Mouse (Mus musculus) urinary bladder, postnatal 4 days (tissue): Measurements from ENCODE around the gene Ormdl1.
"Not testable (repeated sequence)": the region's sequence is repeated elsewhere in the genome, so short reads cannot be mapped to it uniquely, and the experiment has no call there.

Experiments used
- DNase-seq, 2 experiments: peaks; one replicate each; pipeline ENCODE4 v3.0.0; 2021 to 2022; ENCODE audit warnings: low spot score in 2 of 2

Gene Ormdl1

DNA sequence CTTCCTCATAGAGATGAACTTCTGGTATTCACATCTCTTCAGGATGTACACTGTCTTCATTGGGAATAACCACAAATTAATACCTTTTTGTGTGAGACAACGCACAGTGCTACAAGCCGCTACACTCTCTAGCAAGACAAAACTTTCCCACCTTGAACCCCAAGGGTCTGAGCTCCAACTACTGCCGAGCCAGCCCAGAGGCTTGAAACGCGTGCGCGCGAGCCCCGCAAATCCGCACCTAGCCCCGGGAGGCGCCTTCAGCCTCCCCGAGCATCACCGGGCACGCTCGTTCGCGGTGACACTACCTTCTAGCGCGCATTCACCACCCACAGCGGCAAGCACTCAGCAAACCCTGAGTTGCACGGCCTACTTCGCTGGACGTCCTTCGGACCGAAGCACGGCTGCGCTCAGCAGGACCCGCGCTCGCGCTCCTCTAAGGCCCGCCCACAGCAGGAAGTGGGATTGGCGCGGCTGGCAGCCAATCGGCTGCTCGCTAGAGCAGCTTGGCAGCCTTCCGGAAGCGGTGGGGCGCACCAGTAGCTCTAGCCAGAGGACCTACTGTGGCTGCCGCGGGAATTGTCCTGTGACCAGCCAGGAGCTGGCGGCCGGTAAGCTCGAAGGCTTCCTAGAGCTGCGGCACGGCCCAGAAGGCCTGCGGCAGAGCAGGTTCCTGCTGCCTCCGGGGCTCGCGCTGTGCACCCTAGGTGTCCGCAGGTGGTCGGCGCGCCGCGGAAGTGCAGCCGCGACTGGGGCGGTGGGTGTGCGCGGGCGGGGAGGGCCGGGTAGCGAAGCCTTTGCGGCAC is at the start of gene Ormdl1, which contains the start of the genes Pms1 and Gm28778:
Gene Ormdl1, plus strand, starts transcription at position 515 of the 803 bp plus-strand sequence.
Gene Pms1, minus strand, starts transcription at position 438 of the 803 bp plus-strand sequence.
Gene Gm28778, plus strand, starts transcription at position 531 of the 803 bp plus-strand sequence.
- peak; percentile 89 to 92 for DNase-seq

DNA sequence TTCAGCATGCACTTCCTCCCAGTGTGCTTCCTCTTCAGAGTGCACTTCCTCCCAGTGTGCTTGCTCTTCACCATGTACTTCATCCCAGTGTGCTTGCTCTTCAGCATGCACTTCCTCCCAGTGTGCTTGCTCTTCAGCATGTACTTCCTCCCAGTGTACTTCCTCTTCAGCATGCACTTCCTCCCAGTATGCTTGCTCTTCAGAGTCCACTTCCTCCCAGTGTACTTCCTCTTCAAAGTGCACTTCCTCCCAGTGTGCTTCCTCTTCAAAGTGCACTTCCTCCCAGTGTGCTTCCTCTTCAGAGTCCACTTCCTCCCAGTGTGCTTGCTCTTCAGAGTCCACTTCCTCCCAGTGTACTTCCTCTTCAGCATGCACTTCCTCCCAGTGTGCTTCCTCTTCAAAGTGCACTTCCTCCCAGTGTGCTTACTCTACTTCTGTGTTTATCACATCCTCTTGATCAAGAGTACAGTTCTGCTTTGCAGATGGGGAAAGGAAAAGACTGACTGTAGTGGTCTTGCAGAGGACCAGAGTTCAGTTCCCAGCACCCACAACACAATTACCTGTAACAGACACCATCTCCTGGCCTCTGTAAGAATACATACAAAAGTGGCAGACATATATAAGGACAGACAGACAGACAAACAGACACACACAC is 31.8 kb upstream of the Ormdl1 start:
- not testable (repeated sequence) for DNase-seq

DNA sequence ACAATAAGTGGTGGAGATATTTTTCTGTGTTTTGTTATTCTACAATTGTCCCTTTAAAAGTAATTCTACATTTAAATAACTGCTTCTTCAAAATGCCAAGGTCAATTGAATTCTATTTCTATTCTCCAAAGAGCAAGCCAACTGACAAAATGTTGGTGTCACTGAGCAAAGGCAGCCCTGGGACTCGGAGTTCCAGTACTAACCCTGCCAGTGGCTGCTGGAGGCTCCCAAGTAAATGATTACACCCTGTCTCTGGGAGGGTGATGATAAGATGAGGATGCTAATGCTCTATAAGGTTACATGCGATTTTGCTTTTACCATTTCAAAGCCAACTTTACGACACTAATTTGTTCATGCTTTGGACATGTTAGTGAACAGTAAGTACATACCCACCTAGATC is 27.0 kb upstream of the Ormdl1 start:
- DNase-seq = no peak

DNA sequence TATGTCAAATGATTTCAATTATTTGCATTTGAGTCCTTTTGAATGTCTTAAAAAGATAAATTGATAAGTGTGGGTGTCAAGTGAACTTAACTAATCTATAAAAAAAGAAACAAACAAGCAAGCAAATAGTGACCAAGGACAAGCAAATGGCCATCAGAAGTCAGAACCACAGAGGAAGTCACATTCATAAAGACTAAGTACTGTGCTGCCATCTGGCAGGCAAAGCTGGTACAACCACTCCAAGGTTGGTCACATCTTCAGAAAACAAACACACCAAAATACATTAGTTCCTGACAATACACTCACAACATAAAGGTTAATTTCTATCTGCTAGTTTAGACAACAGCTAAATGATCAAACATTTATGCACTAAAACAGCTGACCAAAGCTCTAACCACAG is 24.2 kb upstream of the Ormdl1 start:
- no peak for DNase-seq

GRCm38 (mm10) chr1:53291197-53291596 is 5.7 kb upstream of the Ormdl1 start:
- no peak for DNase-seq

DNA sequence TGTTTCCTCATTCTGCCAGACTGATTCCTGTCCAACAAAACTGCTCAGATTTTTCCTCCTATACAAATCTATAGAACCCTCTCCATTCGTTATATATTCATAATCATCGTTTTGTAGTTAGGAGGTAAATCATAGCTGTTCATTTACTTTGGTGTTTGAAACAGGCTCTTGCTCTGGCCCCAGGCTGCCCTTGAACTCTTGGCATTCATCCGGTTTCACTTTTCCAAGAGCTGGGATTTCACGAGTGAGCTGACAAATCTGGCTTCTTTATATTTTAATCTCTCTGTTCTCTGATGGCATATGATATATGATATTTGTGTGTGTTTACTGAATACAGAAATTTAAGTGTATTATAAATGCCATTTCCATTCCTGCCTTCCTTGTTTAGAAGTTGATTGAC is 3.6 kb downstream of the Ormdl1 start:
- no peak for DNase-seq

GRCm38 (mm10) chr1:53312989-53313967 is 16.4 kb downstream of the Ormdl1 start, which contains the start of gene Osgepl1:
Gene Osgepl1, plus strand, starts transcription at chr1:53313624.
- peak; percentile 72 to 85 for DNase-seq

GRCm38 (mm10) chr1:53321662-53322344 is 24.9 kb downstream of the Ormdl1 start:
- DNase-seq = no peak

DNA sequence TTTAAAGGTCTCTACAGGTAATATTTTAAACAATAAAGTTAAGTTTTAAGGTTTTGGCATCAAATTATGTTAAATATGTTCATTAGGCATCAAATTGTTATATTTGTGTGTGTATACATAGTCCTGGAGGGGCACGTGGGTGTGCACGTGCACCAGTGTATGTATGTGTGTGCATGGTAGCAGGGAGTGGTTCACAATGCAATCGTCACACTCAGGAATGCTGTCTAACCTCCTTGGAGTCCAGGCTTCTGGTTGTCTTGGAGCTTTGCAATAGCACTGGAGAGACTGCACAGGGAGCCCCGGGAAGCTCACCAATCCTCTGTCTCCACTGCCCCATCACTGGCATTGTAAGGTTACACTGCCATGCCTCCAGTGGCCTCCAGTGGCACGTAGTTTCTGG is 26.4 kb downstream of the Ormdl1 start:
- no peak for DNase-seq

DNA sequence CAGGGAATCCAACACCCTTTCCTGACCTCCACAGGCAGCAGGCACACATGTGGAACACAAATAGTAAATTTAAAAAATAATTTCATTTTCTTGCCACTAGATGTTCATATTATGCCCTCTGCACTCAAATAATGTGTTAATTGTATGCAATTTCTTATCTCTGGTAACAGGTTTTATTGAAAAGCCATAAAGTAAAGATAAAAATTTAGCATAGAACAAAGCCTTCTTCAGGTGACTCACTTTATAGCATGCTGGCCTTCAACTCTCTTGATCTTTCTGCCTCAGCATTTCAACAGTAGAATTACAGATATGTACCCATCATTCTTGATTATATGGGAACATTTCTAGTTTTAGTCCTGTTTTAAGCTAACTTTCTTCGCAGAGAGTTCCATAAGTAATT is 27.4 kb downstream of the Ormdl1 start:
- no peak for DNase-seq

DNA sequence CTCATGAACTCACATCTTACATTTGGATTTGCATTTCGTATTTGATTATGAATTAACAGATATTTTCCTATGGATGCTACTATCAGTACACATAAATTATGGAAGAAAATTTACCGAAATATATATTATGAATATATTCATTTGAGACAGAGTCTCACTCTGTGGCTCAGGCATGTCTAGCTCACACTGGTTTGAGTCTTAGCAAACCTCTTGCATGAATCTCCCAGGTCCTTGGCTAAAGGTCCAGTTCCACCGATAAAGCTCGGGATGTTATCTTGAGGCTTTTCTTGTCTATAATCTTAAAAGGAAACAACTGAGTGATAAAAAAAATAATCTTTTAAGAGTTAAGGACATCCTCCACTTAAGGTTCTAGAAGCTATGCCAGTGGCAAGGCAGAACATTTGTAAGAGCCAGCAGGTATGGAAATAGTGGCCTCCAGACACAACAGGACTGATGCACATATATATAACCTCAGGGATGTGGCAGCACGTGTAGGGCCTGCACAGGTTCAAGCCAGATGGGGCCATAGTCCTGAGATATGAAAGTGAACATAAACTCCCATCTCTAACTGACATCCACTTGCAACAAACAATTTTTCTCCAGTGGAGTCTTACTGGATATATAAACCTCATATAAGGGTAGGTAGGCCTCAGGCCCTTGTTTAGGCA is 28.1 kb downstream of the Ormdl1 start:
- DNase-seq = no peak

DNA sequence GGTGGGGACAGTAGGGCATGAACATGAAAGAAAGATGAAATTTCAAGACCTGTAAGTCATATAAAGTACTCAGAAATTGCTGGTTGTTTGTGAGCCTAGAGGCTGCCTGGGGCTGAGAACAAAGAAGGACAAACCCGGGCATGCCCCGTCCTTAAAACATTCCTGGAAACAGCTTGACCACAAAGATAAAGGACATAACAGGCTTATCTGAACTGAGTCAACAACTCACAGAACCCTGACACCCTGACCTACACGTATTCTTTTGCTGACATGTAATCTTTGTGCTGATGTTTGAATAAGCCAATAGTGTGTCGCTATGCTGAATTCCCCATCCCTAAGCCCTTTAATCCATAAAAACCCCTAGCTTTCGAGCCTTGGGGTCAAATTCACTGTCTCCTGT is 36.6 kb downstream of the Ormdl1 start:
- not testable (repeated sequence) for DNase-seq

- no peak for DNase-seq
These were observed 38.6 kb downstream of the Ormdl1 start for GRCm38 (mm10) chr1:53335465-53335864.

DNA sequence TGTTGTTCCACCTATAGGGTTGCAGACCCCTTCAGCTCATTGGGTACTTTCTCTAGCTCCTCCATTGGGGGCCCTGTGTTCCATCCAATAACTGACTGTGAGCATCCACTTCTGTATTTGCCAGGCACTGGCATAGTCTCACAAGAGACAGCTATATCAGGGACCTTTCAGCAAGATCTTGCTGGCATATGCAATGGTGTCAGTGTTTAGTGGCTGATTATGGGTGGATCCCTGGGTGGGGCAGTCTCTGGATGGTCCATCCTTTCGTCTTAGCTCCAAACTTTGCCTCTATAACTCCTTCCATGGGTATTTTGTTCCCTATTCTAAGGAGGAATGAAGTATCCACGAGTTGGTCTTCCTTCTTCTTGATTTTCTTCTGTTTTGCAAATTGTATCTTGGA is 40.5 kb downstream of the Ormdl1 start:
- not testable (repeated sequence) for DNase-seq

GRCm38 (mm10) chr1:53341071-53341470 is 44.2 kb downstream of the Ormdl1 start:
- no peak for DNase-seq

DNA sequence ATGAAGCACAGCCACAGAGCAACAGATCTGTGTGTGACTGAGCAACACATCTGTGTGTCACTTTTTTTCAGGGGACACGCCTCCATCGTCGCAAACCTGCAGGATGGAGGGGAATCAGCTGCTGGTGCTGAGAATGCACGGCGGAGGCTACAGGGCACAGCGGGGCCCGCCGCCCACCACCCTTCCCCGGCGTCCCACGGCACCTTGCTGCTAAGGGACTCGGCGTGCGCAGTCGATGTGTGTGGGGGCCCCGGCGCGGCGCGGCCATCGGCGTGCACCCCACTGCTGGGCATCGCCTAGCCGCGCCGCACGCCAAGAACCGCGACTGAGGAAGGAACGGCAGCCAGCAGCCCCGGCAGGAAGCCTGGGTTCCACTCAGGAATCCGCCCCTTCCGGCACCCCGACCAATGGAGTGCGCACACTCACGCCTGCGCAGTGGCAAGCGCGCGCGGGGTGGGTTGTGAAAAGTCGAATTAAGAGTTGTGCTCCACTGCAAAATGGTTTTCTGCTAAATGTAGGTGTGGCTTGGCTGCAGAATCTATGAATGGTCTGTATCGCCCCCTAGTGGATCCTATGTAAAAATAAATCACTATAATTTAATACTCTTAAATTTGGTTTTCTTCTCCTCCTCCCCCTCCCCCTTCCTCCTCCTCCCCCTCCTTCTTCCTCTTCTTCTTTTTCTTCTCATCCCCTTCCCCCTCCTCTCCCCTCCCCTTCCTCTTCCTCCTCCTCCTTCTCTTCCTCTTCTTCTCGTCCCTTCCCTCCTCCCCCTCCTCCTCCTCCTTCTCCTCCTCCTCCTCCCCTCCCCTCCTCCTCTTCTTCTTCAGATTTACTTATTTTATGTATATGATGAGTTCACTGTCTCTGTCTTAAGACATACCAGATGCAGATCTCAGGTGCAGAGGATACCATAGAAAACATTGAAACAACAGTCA is 55.7 kb downstream of the Ormdl1 start, which contains the start of the genes Asdurf, Gm28551 and Asnsd1:
Gene Asdurf, minus strand, starts transcription at position 293 of the 935 bp plus-strand sequence.
Gene Gm28551, minus strand, starts transcription at position 341 of the 935 bp plus-strand sequence.
Gene Asnsd1, minus strand, starts transcription at position 426 of the 935 bp plus-strand sequence.
- peak; percentile 97 to 98 for DNase-seq

DNA sequence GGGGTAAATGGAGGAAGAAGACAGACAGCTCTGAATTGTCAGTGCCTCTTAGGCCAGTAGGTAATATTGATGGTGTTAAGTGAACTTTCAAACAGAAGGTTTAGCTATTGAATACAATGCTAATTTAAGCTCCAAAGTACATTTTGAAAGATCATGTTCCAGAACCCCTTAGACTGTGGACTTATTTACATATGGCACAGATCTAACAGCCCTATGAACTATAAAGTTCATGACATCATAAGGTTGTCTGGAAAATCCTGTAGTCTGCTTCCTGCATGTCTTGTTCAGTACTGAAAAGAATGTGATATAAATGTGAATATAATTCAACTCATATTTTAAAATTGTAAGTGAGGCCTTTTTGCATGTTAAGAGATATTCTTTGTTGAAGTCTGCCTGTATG is 62.1 kb downstream of the Ormdl1 start:
- no peak for DNase-seq
